Mouse (Mus musculus): Measurements from ENCODE around the gene Ccdc13.

Gene Ccdc13

GRCm38 (mm10) chr9:121838829-121839621, at the start of gene Ccdc13:
TSS of gene Ccdc13 (minus strand) at chr9:121839461.
- DNase-seq (ENCODE audit: low spot score) = peak; percentile 89

- no peak for DNase-seq (ENCODE audit: low spot score)
Measured at GRCm38 (mm10) chr9:121882015-121882457, 42.8 kb upstream of the Ccdc13 start.

- DNase-seq (ENCODE audit: low spot score) = no peak
Measured at GRCm38 (mm10) chr9:121881301-121881700, 42.0 kb upstream of the Ccdc13 start.

GRCm38 (mm10) chr9:121880840-121881239, 41.6 kb upstream of the Ccdc13 start:
- peak; percentile 89 for DNase-seq (ENCODE audit: low spot score)

GRCm38 (mm10) chr9:121877052-121877740, 37.9 kb upstream of the Ccdc13 start:
- DNase-seq (ENCODE audit: low spot score) = peak; percentile 79

- DNase-seq (ENCODE audit: low spot score) = no peak
Measured at GRCm38 (mm10) chr9:121873578-121873977, 34.3 kb upstream of the Ccdc13 start.

- DNase-seq (ENCODE audit: low spot score) = no peak
Measured at GRCm38 (mm10) chr9:121872062-121872683, 32.9 kb upstream of the Ccdc13 start.

- peak; percentile 43 for DNase-seq (ENCODE audit: low spot score)
Measured at GRCm38 (mm10) chr9:121869973-121870515, 30.8 kb upstream of the Ccdc13 start.

- no peak for DNase-seq (ENCODE audit: low spot score)
Measured at GRCm38 (mm10) chr9:121869432-121869831, 30.2 kb upstream of the Ccdc13 start.

GRCm38 (mm10) chr9:121868236-121868635, 29.0 kb upstream of the Ccdc13 start:
- no peak for DNase-seq (ENCODE audit: low spot score)

- DNase-seq (ENCODE audit: low spot score) = no peak
Measured at GRCm38 (mm10) chr9:121867632-121868031, 28.4 kb upstream of the Ccdc13 start.

- peak; percentile 28 for DNase-seq (ENCODE audit: low spot score)
Measured at GRCm38 (mm10) chr9:121865425-121866008, 26.3 kb upstream of the Ccdc13 start.

GRCm38 (mm10) chr9:121864837-121865236, 25.6 kb upstream of the Ccdc13 start:
- DNase-seq (ENCODE audit: low spot score) = no peak

GRCm38 (mm10) chr9:121860921-121861320, 21.7 kb upstream of the Ccdc13 start:
- DNase-seq (ENCODE audit: low spot score) = no peak

- no peak for DNase-seq (ENCODE audit: low spot score)
Measured at GRCm38 (mm10) chr9:121859345-121859744, 20.1 kb upstream of the Ccdc13 start.

GRCm38 (mm10) chr9:121858153-121858488, 18.9 kb upstream of the Ccdc13 start, which contains the start of gene Higd1a:
TSS of gene Higd1a (minus strand) at chr9:121858362.
- no peak for DNase-seq (ENCODE audit: low spot score)

- peak; percentile 97 for DNase-seq (ENCODE audit: low spot score)
Measured at GRCm38 (mm10) chr9:121857474-121858152, 18.4 kb upstream of the Ccdc13 start.

- peak; percentile 3 for DNase-seq (ENCODE audit: low spot score)
Measured at GRCm38 (mm10) chr9:121856649-121857416, 17.6 kb upstream of the Ccdc13 start.

GRCm38 (mm10) chr9:121854246-121854645, 15.0 kb upstream of the Ccdc13 start:
- no peak for DNase-seq (ENCODE audit: low spot score)

GRCm38 (mm10) chr9:121847842-121848241, 8.6 kb upstream of the Ccdc13 start:
- no peak for DNase-seq (ENCODE audit: low spot score)

- DNase-seq (ENCODE audit: low spot score) = no peak
Measured at GRCm38 (mm10) chr9:121847138-121847537, 7.9 kb upstream of the Ccdc13 start.

Data from retina, embryonic 14.5 days (tissue).